Mouse (Mus musculus) olfactory bulb, adult 2 months (tissue): ENCODE data around the gene Dcxr.

Experiments used
- CTCF ChIP-seq: fragments of 200-500 bp; IDR thresholded peaks from 2 replicates; pipeline ENCODE4 v1.5.1; 2012; ENCODE audit warnings: low read depth, mild to moderate bottlenecking, low read length, moderate library complexity; ENCODE audit not compliant: insufficient read depth
- POLR2A ChIP-seq: fragments of 200-500 bp; IDR thresholded peaks from 2 replicates; pipeline ENCODE4 v1.6.1; 2012; ENCODE audit warnings: mild to moderate bottlenecking, low read depth, low read length, moderate library complexity; ENCODE audit not compliant: insufficient read depth

- TF ChIP-seq CTCF: no peak
- TF ChIP-seq POLR2A: no peak
Observed at GRCm38 (mm10) chr11:120676951-120677350, 50.1 kb downstream of the Dcxr start.
